Mouse (Mus musculus): ENCODE measurements at regions not wholly inside any gene's neighbourhood (a gene's known extent, or its start where the extent isn't known, plus 50 kb on each side); places are given as distances from the start of the nearest gene placed in this dataset.

- H3K9ac ChIP-seq (ENCODE audit: insufficient read depth, low read depth, low read length, poor library complexity, severe bottlenecking): no peak overlapping the region
- no peak for DNase-seq (ENCODE audit: low read depth, low spot score)
- no peaks in the 10 kb centered on the region for H3K9me3 ChIP-seq (ENCODE audit: control insufficient read depth, insufficient read depth, low read depth, low read length)
- no peak for TF ChIP-seq CHD2 (IDR thresholded peaks at IDR 0.05; ENCODE audit: low read depth, low read length)
- TF ChIP-seq MAFK (IDR thresholded peaks at IDR 0.05; ENCODE audit: insufficient read depth, low read depth, low read length): no peak
- no peak for TF ChIP-seq ZNF384 (IDR thresholded peaks at IDR 0.05; ENCODE audit: low read depth, low read length)
- TF ChIP-seq HCFC1 (IDR thresholded peaks at IDR 0.05; ENCODE audit: borderline replicate concordance, insufficient read depth, low read length): no peak
- no peak for TF ChIP-seq ZC3H11A (IDR thresholded peaks at IDR 0.05; ENCODE audit: borderline replicate concordance, low read depth, low read length)
- no peaks in the 10 kb centered on the region for H3K36me3 ChIP-seq (ENCODE audit: control insufficient read depth, insufficient read depth, low read length, poor library complexity, severe bottlenecking)
- no peak overlapping the region for H3K4me3 ChIP-seq (ENCODE audit: insufficient read depth in 1 of 2, low read depth in 1 of 2, low read length in 2 of 2, poor library complexity in 1 of 2, severe bottlenecking in 1 of 2)
- no peaks in the 10 kb centered on the region for H3K4me1 ChIP-seq (ENCODE audit: control insufficient read depth in 2 of 2, insufficient read depth in 2 of 2, low read length in 2 of 2, poor library complexity in 1 of 2)
- H3K27ac ChIP-seq (ENCODE audit: insufficient read depth, low read depth, low read length, poor library complexity, severe bottlenecking): no peak overlapping the region
- in situ Hi-C loops (cut with MboI; ENCODE audit: low sequenced_read_pairs in 2 of 2, unreplicated experiment in 2 of 2): no loop called here
Observed at GRCm38 (mm10) chr1:146299031-146299430, 195.5 kb upstream of the Brinp3 start.

GRCm38 (mm10) chr1:146312547-146312946, 182.0 kb upstream of the Brinp3 start:
- Histone ChIP-seq H3K4me3 (ENCODE audit: insufficient read depth in 1 of 2, low read depth in 1 of 2, low read length in 2 of 2, poor library complexity in 1 of 2, severe bottlenecking in 1 of 2) (no peak overlapping the region), H3K9ac (ENCODE audit: insufficient read depth, low read depth, low read length, poor library complexity, severe bottlenecking) (no peak overlapping the region), H3K9me3 (ENCODE audit: control insufficient read depth, insufficient read depth, low read depth, low read length) (0 out of 2 replicates have a peak, but pooled peaks cover 2% of the 10 kb centered on the region), H3K36me3 (ENCODE audit: control insufficient read depth, insufficient read depth, low read length, poor library complexity, severe bottlenecking) (no peaks in the 10 kb centered on the region), H3K4me1 (ENCODE audit: control insufficient read depth in 2 of 2, insufficient read depth in 2 of 2, low read length in 2 of 2, poor library complexity in 1 of 2) (no peaks in the 10 kb centered on the region), H3K27ac (ENCODE audit: insufficient read depth, low read depth, low read length, poor library complexity, severe bottlenecking) (no peak overlapping the region)
- in situ Hi-C loops (cut with MboI; ENCODE audit: low sequenced_read_pairs in 2 of 2, unreplicated experiment in 2 of 2): no loop called here
- DNase-seq (ENCODE audit: low read depth, low spot score): no peak
- TF ChIP-seq ZNF384 (IDR thresholded peaks at IDR 0.05; ENCODE audit: low read depth, low read length) (no peak), HCFC1 (IDR thresholded peaks at IDR 0.05; ENCODE audit: borderline replicate concordance, insufficient read depth, low read length) (no peak), MAFK (IDR thresholded peaks at IDR 0.05; ENCODE audit: insufficient read depth, low read depth, low read length) (no peak), ZC3H11A (IDR thresholded peaks at IDR 0.05; ENCODE audit: borderline replicate concordance, low read depth, low read length) (no peak), CHD2 (IDR thresholded peaks at IDR 0.05; ENCODE audit: low read depth, low read length) (no peak)

GRCm38 (mm10) chr1:146316172-146317158, 178.1 kb upstream of the Brinp3 start:
- Histone ChIP-seq H3K36me3 (ENCODE audit: control insufficient read depth, insufficient read depth, low read length, poor library complexity, severe bottlenecking) (no peaks in the 10 kb centered on the region), H3K9me3 (ENCODE audit: control insufficient read depth, insufficient read depth, low read depth, low read length) (no peaks in the 10 kb centered on the region), H3K9ac (ENCODE audit: insufficient read depth, low read depth, low read length, poor library complexity, severe bottlenecking) (no peak overlapping the region), H3K27ac (ENCODE audit: insufficient read depth, low read depth, low read length, poor library complexity, severe bottlenecking) (no peak overlapping the region), H3K4me3 (ENCODE audit: insufficient read depth in 1 of 2, low read depth in 1 of 2, low read length in 2 of 2, poor library complexity in 1 of 2, severe bottlenecking in 1 of 2) (no peak overlapping the region), H3K4me1 (ENCODE audit: control insufficient read depth in 2 of 2, insufficient read depth in 2 of 2, low read length in 2 of 2, poor library complexity in 1 of 2) (no peaks in the 10 kb centered on the region; a peak in 1 of 4 replicates)
- TF ChIP-seq HCFC1 (IDR thresholded peaks at IDR 0.05; ENCODE audit: borderline replicate concordance, insufficient read depth, low read length): no peak
- TF ChIP-seq CHD2 (IDR thresholded peaks at IDR 0.05; ENCODE audit: low read depth, low read length): no peak
- TF ChIP-seq ZC3H11A (IDR thresholded peaks at IDR 0.05; ENCODE audit: borderline replicate concordance, low read depth, low read length): no peak
- TF ChIP-seq ZNF384 (IDR thresholded peaks at IDR 0.05; ENCODE audit: low read depth, low read length): no peak
- no peak for TF ChIP-seq MAFK (IDR thresholded peaks at IDR 0.05; ENCODE audit: insufficient read depth, low read depth, low read length)
- no peak for DNase-seq (ENCODE audit: low read depth, low spot score)
- in situ Hi-C loops (cut with MboI; ENCODE audit: low sequenced_read_pairs in 2 of 2, unreplicated experiment in 2 of 2): no loop called here

GRCm38 (mm10) chr1:146322026-146322425, 172.5 kb upstream of the Brinp3 start:
- TF ChIP-seq MAFK (IDR thresholded peaks at IDR 0.05; ENCODE audit: insufficient read depth, low read depth, low read length) (no peak), ZC3H11A (IDR thresholded peaks at IDR 0.05; ENCODE audit: borderline replicate concordance, low read depth, low read length) (no peak), ZNF384 (IDR thresholded peaks at IDR 0.05; ENCODE audit: low read depth, low read length) (no peak), HCFC1 (IDR thresholded peaks at IDR 0.05; ENCODE audit: borderline replicate concordance, insufficient read depth, low read length) (no peak), CHD2 (IDR thresholded peaks at IDR 0.05; ENCODE audit: low read depth, low read length) (no peak)
- Histone ChIP-seq H3K36me3 (ENCODE audit: control insufficient read depth, insufficient read depth, low read length, poor library complexity, severe bottlenecking) (no peaks in the 10 kb centered on the region), H3K27ac (ENCODE audit: insufficient read depth, low read depth, low read length, poor library complexity, severe bottlenecking) (no peak overlapping the region), H3K9me3 (ENCODE audit: control insufficient read depth, insufficient read depth, low read depth, low read length) (no peaks in the 10 kb centered on the region), H3K4me3 (ENCODE audit: insufficient read depth in 1 of 2, low read depth in 1 of 2, low read length in 2 of 2, poor library complexity in 1 of 2, severe bottlenecking in 1 of 2) (no peak overlapping the region), H3K9ac (ENCODE audit: insufficient read depth, low read depth, low read length, poor library complexity, severe bottlenecking) (no peak overlapping the region), H3K4me1 (ENCODE audit: control insufficient read depth in 2 of 2, insufficient read depth in 2 of 2, low read length in 2 of 2, poor library complexity in 1 of 2) (peaks cover 0 to 5% of the 10 kb centered on the region in 2 experiments; a peak in 1 of 4 replicates)
- no peak for DNase-seq (ENCODE audit: low read depth, low spot score)
- in situ Hi-C loops (cut with MboI; ENCODE audit: low sequenced_read_pairs in 2 of 2, unreplicated experiment in 2 of 2): no loop called here

All from ES-E14 (cell line).